Mouse (Mus musculus) liver, postnatal 0 days (tissue): Measurements from ENCODE around the gene Sipa1l3. TPM values are rescaled to one million over a fixed set of nuclear protein-coding genes. Genes with fewer than 3 reads are reported as not detected.

ENCODE experiments used
- ATAC-seq: fragments of 200-750 bp; cut with Nextera tagmentation; 2 replicates; pipeline ENCODE4 v1.8.0; 2017; ENCODE audit warnings: mild to moderate bottlenecking, moderate library complexity
- DNase-seq: peaks from one replicate; pipeline ENCODE4 v3.0.0-alpha.2; 2016
- H3K27ac ChIP-seq: fragments of 300-500 bp; sonication (generic); 2 replicates; pipeline ENCODE4 v1.5.1; 2014; ENCODE audit warnings: antibody characterized with exemption, moderate library complexity, mild to moderate bottlenecking, low read depth
- H3K27me3 ChIP-seq: fragments of 300-500 bp; sonication (generic); 2 replicates; pipeline ENCODE4 v1.6.1; 2014; ENCODE audit warnings: low read length, control low read depth, mixed read lengths; ENCODE audit not compliant: insufficient read depth
- H3K36me3 ChIP-seq: fragments of 300-500 bp; sonication (generic); replicated peaks from 2 replicates; pipeline ENCODE4 v1.6.1; 2014; ENCODE audit warnings: mild to moderate bottlenecking, control low read depth, low read length, moderate library complexity, mixed read lengths; ENCODE audit not compliant: insufficient read depth
- H3K4me1 ChIP-seq: fragments of 300-500 bp; sonication (generic); 2 replicates; pipeline ENCODE4 v1.6.1; 2014; ENCODE audit warnings: antibody characterized with exemption, mild to moderate bottlenecking, control low read depth; ENCODE audit not compliant: insufficient read depth
- H3K4me2 ChIP-seq: fragments of 300-500 bp; sonication (generic); 2 replicates; pipeline ENCODE4 v1.6.1; 2014; ENCODE audit warnings: low read depth, mild to moderate bottlenecking, low read length, moderate library complexity, mixed read lengths
- H3K4me3 ChIP-seq: fragments of 300-500 bp; sonication (generic); 2 replicates; pipeline ENCODE4 v1.5.1; 2014; ENCODE audit warnings: low read depth, low read length
- H3K9ac ChIP-seq: fragments of 300-500 bp; sonication (generic); replicated peaks from 2 replicates; pipeline ENCODE4 v1.6.1; 2014; ENCODE audit warnings: mild to moderate bottlenecking, moderate library complexity
- H3K9me3 ChIP-seq: fragments of 300-500 bp; sonication (generic); 2 replicates; pipeline ENCODE4 v1.6.1; 2016; ENCODE audit warnings: mild to moderate bottlenecking, control low read depth, low read length, mixed read lengths
- CTCF ChIP-seq: sonication (generic); IDR thresholded peaks from 2 replicates; pipeline ENCODE4 v1.5.1; 2016; ENCODE audit warnings: antibody characterized with exemption, low read depth
- EP300 ChIP-seq: IDR thresholded peaks from 2 replicates; pipeline ENCODE4 v1.6.1; 2016; ENCODE audit warnings: antibody characterized with exemption, low read depth, mild to moderate bottlenecking
- WGBS: fragments of 180-500 bp; shearing (Covaris S2); extraction: QIAGEN DNeasy Blood & Tissue Kit; methylation state at CpG from one replicate; pipeline ENCODE4 v1.1.7; 2014; ENCODE audit not compliant: insufficient replicate concordance; 5-methylcytosine and 5-hydroxymethylcytosine counted together
- polyA plus RNA-seq: library from polyadenylated mRNA; unstranded; fragments of >200 nt; fragmentation: Nextera tagmentation; extraction: Ambion mirVana; gene quantifications from 2 replicates; pipeline ENCODE4 v1.2.1, GENCODE M21; 2015

The Sipa1l3 gene
- polyA plus RNA-seq, 1 experiment from 2014 or later: 1.7 TPM

DNA sequence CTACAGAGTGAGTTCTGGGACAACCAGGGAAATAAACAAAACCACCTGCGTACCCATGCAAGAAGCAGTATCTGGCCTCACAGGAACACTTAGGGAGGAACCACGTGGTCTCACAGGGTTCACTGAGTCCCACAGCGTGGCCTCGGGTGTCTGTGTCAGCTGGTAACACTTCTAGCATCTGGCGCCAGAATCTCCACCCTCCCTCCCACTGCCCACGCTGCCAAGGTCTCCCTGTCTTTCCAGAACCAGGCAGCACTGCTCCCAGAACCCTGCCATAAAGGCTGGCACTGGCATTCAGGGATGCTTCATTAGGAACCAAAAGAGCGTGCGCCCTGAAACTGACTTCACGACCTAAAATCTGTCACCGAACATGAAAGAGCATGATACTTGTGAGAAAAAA lies 84.7 kb downstream of the Sipa1l3 start:
- Histone ChIP-seq H3K4me2 (no peak overlapping the region), H3K36me3 (no peaks in the 10 kb centered on the region; the same call in 1 of the 2 replicates), H3K4me3 (no peak overlapping the region), H3K4me1 (no peaks in the 10 kb centered on the region), H3K27me3 (no peaks in the 10 kb centered on the region), H3K27ac (no peak overlapping the region), H3K9ac (no peak overlapping the region), H3K9me3 (no peaks in the 10 kb centered on the region)
- DNase-seq (no peak), ATAC-seq (no peak)
- WGBS: 80% methylated on average over 10 of the region's 10 CpGs
- TF ChIP-seq EP300: no peak
- no peak for TF ChIP-seq CTCF

DNA sequence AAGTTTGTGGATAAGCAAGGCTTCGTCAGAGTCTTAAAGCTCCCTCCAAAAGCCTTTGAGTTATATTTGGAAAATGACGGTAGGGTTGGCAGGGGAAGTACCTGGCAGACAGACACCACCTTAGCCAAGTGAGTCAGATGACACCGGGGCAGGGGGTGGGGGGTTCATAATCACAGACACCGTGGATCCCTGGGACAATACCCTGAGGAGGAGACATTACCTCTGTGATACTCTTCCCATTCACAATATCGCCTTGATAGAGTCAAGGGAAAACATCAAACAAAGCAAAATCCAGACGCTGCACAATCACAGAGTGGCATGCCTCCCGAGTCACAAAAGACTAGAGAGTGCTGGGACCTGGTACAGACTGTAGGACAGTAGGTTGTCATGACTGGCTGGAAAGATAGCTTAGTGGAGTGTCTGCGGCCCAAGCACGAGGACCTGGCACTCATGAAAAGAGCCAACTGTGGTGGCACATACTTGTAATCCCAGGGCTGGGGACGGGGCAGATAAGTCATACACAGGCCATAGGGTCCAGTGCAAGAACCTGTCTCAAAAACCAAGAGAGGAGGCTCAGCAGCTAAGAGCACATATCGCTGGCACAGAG lies 85.4 kb downstream of the Sipa1l3 start:
- TF ChIP-seq EP300 (no peak), CTCF (no peak)
- H3K9ac ChIP-seq: no peak overlapping the region
- H3K4me1 ChIP-seq: no peaks in the 10 kb centered on the region
- H3K36me3 ChIP-seq: no peaks in the 10 kb centered on the region; the same call in 1 of the 2 replicates
- H3K27me3 ChIP-seq: no peaks in the 10 kb centered on the region
- H3K27ac ChIP-seq: no peak overlapping the region
- no peak for DNase-seq
- H3K9me3 ChIP-seq: no peaks in the 10 kb centered on the region
- H3K4me2 ChIP-seq: no peak overlapping the region
- WGBS: 79% methylated on average over 11 of the region's 11 CpGs
- ATAC-seq: no peak
- no peak overlapping the region for H3K4me3 ChIP-seq

DNA sequence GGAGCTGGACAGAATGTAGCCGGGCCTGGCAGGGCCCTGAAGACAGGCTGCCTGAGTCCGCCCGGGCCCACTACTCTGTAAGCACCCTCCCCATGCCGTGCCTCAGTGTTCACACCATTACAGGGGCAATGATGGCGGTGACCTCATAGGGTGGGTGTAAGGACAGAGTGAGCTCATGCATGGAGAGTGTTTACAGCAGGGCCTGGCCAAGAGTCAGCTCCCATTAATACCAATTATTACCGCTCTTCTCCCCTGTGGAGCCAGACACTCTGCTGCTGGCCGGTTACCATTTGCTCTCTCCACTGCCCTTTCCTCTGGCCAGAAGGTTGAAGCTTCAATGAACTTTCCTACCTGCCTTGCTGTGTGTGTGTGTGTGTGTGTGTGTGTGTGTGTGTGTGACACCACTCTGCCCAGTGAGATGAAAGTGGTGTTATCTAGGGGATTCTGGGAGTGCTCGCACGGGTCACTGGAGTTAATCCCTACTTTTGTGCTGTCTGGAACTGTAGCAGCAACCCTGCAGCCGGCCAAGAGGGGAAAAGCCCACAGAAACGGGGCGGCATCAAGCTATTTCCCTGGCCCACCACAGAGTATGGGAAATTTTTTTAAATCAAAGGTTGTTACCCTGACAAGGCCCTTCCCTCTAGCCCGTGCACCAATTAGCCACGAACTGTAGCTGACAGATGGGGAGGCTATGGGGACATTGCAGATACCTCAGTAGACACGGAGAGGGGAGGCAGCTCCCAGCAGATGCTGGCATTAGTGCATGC lies 86.1 kb downstream of the Sipa1l3 start:
- Histone ChIP-seq H3K36me3 (no peaks in the 10 kb centered on the region; the same call in 1 of the 2 replicates), H3K27ac (no peak overlapping the region), H3K4me2 (no peak overlapping the region), H3K9ac (no peak overlapping the region), H3K27me3 (no peaks in the 10 kb centered on the region), H3K9me3 (no peaks in the 10 kb centered on the region), H3K4me3 (no peak overlapping the region), H3K4me1 (no peaks in the 10 kb centered on the region)
- no peak for ATAC-seq
- no peak for TF ChIP-seq EP300
- no peak for TF ChIP-seq CTCF
- WGBS: 75% methylated on average over 15 of the region's 15 CpGs
- DNase-seq: no peak

DNA sequence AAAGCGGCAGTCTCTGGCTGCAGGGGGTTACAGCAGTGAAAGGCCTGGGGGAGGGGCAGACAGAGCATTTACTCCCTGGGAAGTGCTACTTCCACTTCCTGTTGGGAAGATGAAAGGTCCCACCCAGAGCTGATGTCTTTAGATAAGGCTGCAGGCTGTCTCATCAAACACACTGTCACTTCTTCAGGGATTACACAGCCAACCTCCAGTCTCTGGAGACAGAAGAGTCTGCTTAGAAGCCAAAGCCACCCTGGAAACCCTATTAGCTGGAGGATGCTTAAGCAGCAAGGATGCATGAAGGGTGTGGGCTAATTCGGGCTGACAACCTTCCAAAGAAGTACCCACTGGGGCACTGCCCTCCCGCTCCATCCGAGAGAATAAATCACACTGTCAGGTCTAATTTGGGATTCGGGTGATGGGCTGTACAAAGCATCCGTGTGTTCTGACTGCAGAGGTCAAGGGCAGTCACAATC lies 87.7 kb downstream of the Sipa1l3 start:
- 48% methylated on average over 6 of the region's 6 CpGs for WGBS
- H3K27me3 ChIP-seq: no peaks in the 10 kb centered on the region
- no peaks in the 10 kb centered on the region for H3K9me3 ChIP-seq
- ATAC-seq (no peak), DNase-seq (no peak)
- no peak overlapping the region for H3K9ac ChIP-seq
- H3K36me3 ChIP-seq: no peaks in the 10 kb centered on the region; the same call in 1 of the 2 replicates
- no peak overlapping the region for H3K4me2 ChIP-seq
- no peaks in the 10 kb centered on the region for H3K4me1 ChIP-seq
- H3K27ac ChIP-seq: no peak overlapping the region
- TF ChIP-seq EP300: no peak
- TF ChIP-seq CTCF: no peak
- H3K4me3 ChIP-seq: no peak overlapping the region

DNA sequence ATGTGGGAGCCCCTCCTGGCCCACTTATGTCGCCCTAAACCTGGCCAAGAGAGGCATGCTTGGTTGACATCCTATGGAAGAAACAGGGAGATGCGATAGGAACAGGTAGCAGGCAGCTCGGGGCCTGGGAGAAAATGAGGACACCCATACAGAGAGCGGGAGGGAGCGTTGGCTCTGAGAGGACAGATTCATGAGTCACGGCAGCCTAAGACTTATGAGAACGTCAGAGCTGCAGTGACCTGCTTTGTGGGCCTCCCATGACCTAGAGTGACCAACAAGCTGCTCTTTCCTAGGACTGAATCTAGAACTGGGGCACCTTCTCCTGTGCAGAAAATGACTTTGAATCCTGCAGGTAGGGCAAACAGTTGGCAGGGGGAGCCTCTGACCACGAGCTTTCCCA lies 92.4 kb downstream of the Sipa1l3 start:
- H3K9ac ChIP-seq: no peak overlapping the region
- peaks cover 7% of the 10 kb centered on the region; the same call in 1 of the 2 replicates for H3K4me1 ChIP-seq
- H3K4me2 ChIP-seq: no peak overlapping the region
- H3K9me3 ChIP-seq: no peaks in the 10 kb centered on the region
- no peak overlapping the region for H3K4me3 ChIP-seq
- no peak for DNase-seq
- ATAC-seq: no peak
- 77% methylated on average over 8 of the region's 8 CpGs for WGBS
- TF ChIP-seq CTCF: no peak
- no peak for TF ChIP-seq EP300
- no peaks in the 10 kb centered on the region for H3K27me3 ChIP-seq
- no peaks in the 10 kb centered on the region for H3K36me3 ChIP-seq
- no peak overlapping the region for H3K27ac ChIP-seq

DNA sequence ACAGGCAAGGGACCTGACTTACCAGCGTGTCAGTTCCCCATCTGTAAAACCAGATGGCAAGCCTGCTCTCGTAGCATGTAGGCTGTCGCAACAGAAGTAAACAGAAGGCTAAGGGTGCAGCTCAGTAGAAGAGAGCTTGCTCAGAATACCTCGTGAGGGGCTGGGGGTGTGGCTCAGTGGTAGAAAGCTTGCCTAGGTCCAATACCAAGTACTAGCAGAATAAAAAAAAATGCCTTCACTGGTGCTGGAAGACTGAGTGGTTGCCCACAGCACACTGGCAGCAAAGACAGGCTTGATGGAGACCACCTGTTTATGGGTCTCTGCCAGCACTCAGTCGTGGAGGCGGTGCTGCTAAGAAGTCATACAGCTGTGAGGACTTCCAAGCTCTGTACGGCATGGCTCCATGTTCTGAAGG lies 93.0 kb downstream of the Sipa1l3 start:
- ATAC-seq: no peak
- TF ChIP-seq EP300 (no peak), CTCF (no peak)
- Histone ChIP-seq H3K4me1 (peaks cover 7% of the 10 kb centered on the region; the same call in 1 of the 2 replicates), H3K27ac (no peak overlapping the region), H3K4me3 (no peak overlapping the region), H3K4me2 (no peak overlapping the region), H3K9ac (no peak overlapping the region), H3K9me3 (no peaks in the 10 kb centered on the region), H3K36me3 (no peaks in the 10 kb centered on the region), H3K27me3 (no peaks in the 10 kb centered on the region)
- DNase-seq: no peak
- 54% methylated on average over 7 of the region's 7 CpGs for WGBS
